Mouse (Mus musculus): ENCODE data around the gene Fam173b. TPM values are rescaled to one million over a fixed set of nuclear protein-coding genes. Genes with fewer than 3 reads are reported as not detected.

Fam173b gene
- polyA plus RNA-seq, 1 experiment from 2014 or later: 10.2 TPM

GRCm38 (mm10) chr15:31585238-31585637, 16.4 kb upstream of the Fam173b start:
- 87% methylated on average over 7 of the region's 7 CpGs for WGBS
- Histone ChIP-seq H3K27ac (ENCODE audit: low read length) (no peak overlapping the region), H3K4me1 (replicated peaks; ENCODE audit: control insufficient read depth, insufficient read depth, low read length) (no peaks in the 10 kb centered on the region), H3K9me3 (ENCODE audit: control insufficient read depth, low read length) (no peaks in the 10 kb centered on the region), H3K36me3 (ENCODE audit: control insufficient read depth, insufficient read depth) (peaks cover 9% of the 10 kb centered on the region), H3K4me3 (replicated peaks; ENCODE audit: low read length) (no peak overlapping the region), H3K9ac (replicated peaks; ENCODE audit: low read depth, low read length) (no peak overlapping the region), H3K27me3 (replicated peaks; ENCODE audit: control insufficient read depth, insufficient read depth, low read length) (no peaks in the 10 kb centered on the region), H3K4me2 (ENCODE audit: low read length) (no peak overlapping the region)
- no peak for ATAC-seq

GRCm38 (mm10) chr15:31586088-31586487, 15.6 kb upstream of the Fam173b start:
- no peak for ATAC-seq
- Histone ChIP-seq H3K4me3 (replicated peaks; ENCODE audit: low read length) (no peak overlapping the region), H3K27me3 (replicated peaks; ENCODE audit: control insufficient read depth, insufficient read depth, low read length) (no peaks in the 10 kb centered on the region)

GRCm38 (mm10) chr15:31586519-31586918, 15.1 kb upstream of the Fam173b start:
- peaks cover 21% of the 10 kb centered on the region for H3K36me3 ChIP-seq (ENCODE audit: control insufficient read depth, insufficient read depth)
- peak; percentile 69 for ATAC-seq
- H3K27ac ChIP-seq (ENCODE audit: low read length): no peak overlapping the region
- H3K4me1 ChIP-seq (replicated peaks; ENCODE audit: control insufficient read depth, insufficient read depth, low read length): no peaks in the 10 kb centered on the region
- WGBS: 5% methylated on average over 4 of the region's 4 CpGs
- no peak overlapping the region for H3K4me2 ChIP-seq (ENCODE audit: low read length)
- H3K4me3 ChIP-seq (replicated peaks; ENCODE audit: low read length): no peak overlapping the region
- no peak overlapping the region for H3K9ac ChIP-seq (replicated peaks; ENCODE audit: low read depth, low read length)
- H3K27me3 ChIP-seq (replicated peaks; ENCODE audit: control insufficient read depth, insufficient read depth, low read length): no peaks in the 10 kb centered on the region
- no peaks in the 10 kb centered on the region for H3K9me3 ChIP-seq (ENCODE audit: control insufficient read depth, low read length)

More at GRCm38 (mm10) chr15:31586088-31586487, 15.6 kb upstream of the Fam173b start:
- Histone ChIP-seq H3K4me2 (ENCODE audit: low read length) (no peak overlapping the region), H3K9me3 (ENCODE audit: control insufficient read depth, low read length) (no peaks in the 10 kb centered on the region), H3K36me3 (ENCODE audit: control insufficient read depth, insufficient read depth) (peaks cover 17% of the 10 kb centered on the region), H3K4me1 (replicated peaks; ENCODE audit: control insufficient read depth, insufficient read depth, low read length) (no peaks in the 10 kb centered on the region), H3K9ac (replicated peaks; ENCODE audit: low read depth, low read length) (no peak overlapping the region), H3K27ac (ENCODE audit: low read length) (no peak overlapping the region)
- WGBS: 88% methylated on average over 5 of the region's 5 CpGs

- H3K9ac ChIP-seq (replicated peaks; ENCODE audit: low read depth, low read length): no peak overlapping the region
- H3K4me3 ChIP-seq (replicated peaks; ENCODE audit: low read length): no peak overlapping the region
- no peaks in the 10 kb centered on the region for H3K27me3 ChIP-seq (replicated peaks; ENCODE audit: control insufficient read depth, insufficient read depth, low read length)
- peaks cover 33% of the 10 kb centered on the region for H3K36me3 ChIP-seq (ENCODE audit: control insufficient read depth, insufficient read depth)
- H3K27ac ChIP-seq (ENCODE audit: low read length): no peak overlapping the region
- ATAC-seq: no peak
- no peaks in the 10 kb centered on the region for H3K4me1 ChIP-seq (replicated peaks; ENCODE audit: control insufficient read depth, insufficient read depth, low read length)
- H3K9me3 ChIP-seq (ENCODE audit: control insufficient read depth, low read length): no peaks in the 10 kb centered on the region
- H3K4me2 ChIP-seq (ENCODE audit: low read length): no peak overlapping the region
- WGBS: 83% methylated on average over 2 of the region's 2 CpGs
Measured at GRCm38 (mm10) chr15:31587789-31588188, 13.9 kb upstream of the Fam173b start.

GRCm38 (mm10) chr15:31588989-31589640, 12.5 kb upstream of the Fam173b start:
- Histone ChIP-seq H3K4me1 (replicated peaks; ENCODE audit: control insufficient read depth, insufficient read depth, low read length) (no peaks in the 10 kb centered on the region), H3K9me3 (ENCODE audit: control insufficient read depth, low read length) (no peaks in the 10 kb centered on the region), H3K36me3 (ENCODE audit: control insufficient read depth, insufficient read depth) (peaks cover 46% of the 10 kb centered on the region), H3K9ac (replicated peaks; ENCODE audit: low read depth, low read length) (no peak overlapping the region), H3K4me2 (ENCODE audit: low read length) (no peak overlapping the region), H3K27ac (ENCODE audit: low read length) (no peak overlapping the region), H3K27me3 (replicated peaks; ENCODE audit: control insufficient read depth, insufficient read depth, low read length) (no peaks in the 10 kb centered on the region), H3K4me3 (replicated peaks; ENCODE audit: low read length) (no peak overlapping the region)
- ATAC-seq: 0 out of 2 replicates have a peak, but pooled peaks have one; percentile 15
- 71% methylated on average over 8 of the region's 8 CpGs for WGBS

- Histone ChIP-seq H3K27ac (ENCODE audit: low read length) (no peak overlapping the region), H3K4me2 (ENCODE audit: low read length) (no peak overlapping the region), H3K4me1 (replicated peaks; ENCODE audit: control insufficient read depth, insufficient read depth, low read length) (no peaks in the 10 kb centered on the region), H3K4me3 (replicated peaks; ENCODE audit: low read length) (no peak overlapping the region), H3K9me3 (ENCODE audit: control insufficient read depth, low read length) (no peaks in the 10 kb centered on the region), H3K36me3 (ENCODE audit: control insufficient read depth, insufficient read depth) (peaks cover 55% of the 10 kb centered on the region), H3K9ac (replicated peaks; ENCODE audit: low read depth, low read length) (no peak overlapping the region), H3K27me3 (replicated peaks; ENCODE audit: control insufficient read depth, insufficient read depth, low read length) (no peaks in the 10 kb centered on the region)
- 95% methylated on average over 5 of the region's 5 CpGs for WGBS
- no peak for ATAC-seq
Measured at GRCm38 (mm10) chr15:31590176-31590575, 11.5 kb upstream of the Fam173b start.

GRCm38 (mm10) chr15:31592531-31592930, 9.1 kb upstream of the Fam173b start:
- H3K4me3 ChIP-seq (replicated peaks; ENCODE audit: low read length): no peak overlapping the region
- WGBS: 88% methylated on average over 8 of the region's 8 CpGs
- ATAC-seq: no peak

GRCm38 (mm10) chr15:31594260-31594659, 7.4 kb upstream of the Fam173b start:
- no peak for ATAC-seq
- Histone ChIP-seq H3K27me3 (replicated peaks; ENCODE audit: control insufficient read depth, insufficient read depth, low read length) (no peaks in the 10 kb centered on the region), H3K4me2 (ENCODE audit: low read length) (no peak overlapping the region), H3K4me3 (replicated peaks; ENCODE audit: low read length) (no peak overlapping the region), H3K9me3 (ENCODE audit: control insufficient read depth, low read length) (no peaks in the 10 kb centered on the region), H3K36me3 (ENCODE audit: control insufficient read depth, insufficient read depth) (peaks cover 65% of the 10 kb centered on the region), H3K9ac (replicated peaks; ENCODE audit: low read depth, low read length) (no peak overlapping the region), H3K27ac (ENCODE audit: low read length) (no peak overlapping the region), H3K4me1 (replicated peaks; ENCODE audit: control insufficient read depth, insufficient read depth, low read length) (peaks cover 4% of the 10 kb centered on the region)
- WGBS: 89% methylated on average over 14 of the region's 14 CpGs

More at GRCm38 (mm10) chr15:31592531-31592930, 9.1 kb upstream of the Fam173b start:
- H3K9ac ChIP-seq (replicated peaks; ENCODE audit: low read depth, low read length): no peak overlapping the region
- no peaks in the 10 kb centered on the region for H3K4me1 ChIP-seq (replicated peaks; ENCODE audit: control insufficient read depth, insufficient read depth, low read length)
- H3K27me3 ChIP-seq (replicated peaks; ENCODE audit: control insufficient read depth, insufficient read depth, low read length): no peaks in the 10 kb centered on the region
- H3K27ac ChIP-seq (ENCODE audit: low read length): no peak overlapping the region
- peaks cover 63% of the 10 kb centered on the region for H3K36me3 ChIP-seq (ENCODE audit: control insufficient read depth, insufficient read depth)
- H3K4me2 ChIP-seq (ENCODE audit: low read length): no peak overlapping the region
- H3K9me3 ChIP-seq (ENCODE audit: control insufficient read depth, low read length): no peaks in the 10 kb centered on the region

GRCm38 (mm10) chr15:31595651-31596050, 6.0 kb upstream of the Fam173b start:
- H3K36me3 ChIP-seq (ENCODE audit: control insufficient read depth, insufficient read depth): peaks cover 53% of the 10 kb centered on the region
- no peak overlapping the region for H3K4me2 ChIP-seq (ENCODE audit: low read length)
- 92% methylated on average over 7 of the region's 7 CpGs for WGBS
- H3K4me1 ChIP-seq (replicated peaks; ENCODE audit: control insufficient read depth, insufficient read depth, low read length): peaks cover 17% of the 10 kb centered on the region
- H3K27me3 ChIP-seq (replicated peaks; ENCODE audit: control insufficient read depth, insufficient read depth, low read length): no peaks in the 10 kb centered on the region
- H3K4me3 ChIP-seq (replicated peaks; ENCODE audit: low read length): no peak overlapping the region
- no peak overlapping the region for H3K27ac ChIP-seq (ENCODE audit: low read length)
- ATAC-seq: no peak
- no peaks in the 10 kb centered on the region for H3K9me3 ChIP-seq (ENCODE audit: control insufficient read depth, low read length)
- H3K9ac ChIP-seq (replicated peaks; ENCODE audit: low read depth, low read length): no peak overlapping the region

Measured in forebrain, embryonic 16.5 days (tissue).